Mouse (Mus musculus) urinary bladder, adult 18-20 months (tissue): ENCODE measurements at regions not wholly inside any gene's neighbourhood (a gene's known extent, or its start where the extent isn't known, plus 50 kb on each side); places are given as distances from the start of the nearest gene placed in this dataset.
"Not testable (repeated sequence)": the region's sequence is repeated elsewhere in the genome, so short reads cannot be mapped to it uniquely, and the experiment has no call there.

ENCODE experiments used
- DNase-seq, 2 experiments: peaks; one replicate each; pipeline ENCODE4 v3.0.0; 2022; ENCODE audit warnings: low spot score in 2 of 2, mixed read lengths in 2 of 2

GRCm38 (mm10) chr17:83990421-83991365 lies 142.9 kb upstream of the Haao start:
- peak in 1 of 2 experiments; percentile 81 for DNase-seq

- no peak for DNase-seq
These were observed 141.1 kb upstream of the Haao start for GRCm38 (mm10) chr17:83988897-83989296.

- DNase-seq, result no peak
These were observed 140.4 kb upstream of the Haao start for GRCm38 (mm10) chr17:83988165-83988564.

- no peak for DNase-seq
These were observed 139.9 kb upstream of the Haao start for GRCm38 (mm10) chr17:83987683-83988082.

GRCm38 (mm10) chr17:83985916-83986578 lies 138.3 kb upstream of the Haao start:
- no peak for DNase-seq

- DNase-seq, result no peak
These were observed 137.6 kb upstream of the Haao start for GRCm38 (mm10) chr17:83985333-83985790.

- no peak for DNase-seq
These were observed 136.2 kb upstream of the Haao start for GRCm38 (mm10) chr17:83983837-83984388.

GRCm38 (mm10) chr17:83983070-83983836 lies 135.5 kb upstream of the Haao start:
- peak in 1 of 2 experiments; percentile 65 for DNase-seq

GRCm38 (mm10) chr17:83982700-83983069 lies 134.9 kb upstream of the Haao start:
- DNase-seq, result no peak

- DNase-seq, result no peak
These were observed 131.2 kb upstream of the Haao start for GRCm38 (mm10) chr17:83978858-83979470.

GRCm38 (mm10) chr17:83977725-83978124 lies 130.0 kb upstream of the Haao start:
- no peak for DNase-seq

- DNase-seq, result no peak
These were observed 128.1 kb upstream of the Haao start for GRCm38 (mm10) chr17:83975813-83976212.

- no peak for DNase-seq
These were observed 125.9 kb upstream of the Haao start for GRCm38 (mm10) chr17:83973461-83974350.

GRCm38 (mm10) chr17:83972874-83973273 lies 125.1 kb upstream of the Haao start:
- DNase-seq, result no peak

GRCm38 (mm10) chr17:83972470-83972869 lies 124.7 kb upstream of the Haao start:
- no peak for DNase-seq

- no peak for DNase-seq
These were observed 124.3 kb upstream of the Haao start for GRCm38 (mm10) chr17:83972026-83972425.

GRCm38 (mm10) chr17:83969407-83969826 lies 121.7 kb upstream of the Haao start:
- no peak for DNase-seq

- DNase-seq, result not testable (repeated sequence)
These were observed 120.4 kb upstream of the Haao start for GRCm38 (mm10) chr17:83968124-83968523.

GRCm38 (mm10) chr17:83967007-83967406 lies 119.2 kb upstream of the Haao start:
- no peak for DNase-seq
